Mouse (Mus musculus) erythroblast, embryonic 14.5 days (primary cell): Measurements from ENCODE around the gene Rab40c.

Experiments
- GATA1 ChIP-seq: IDR thresholded peaks from 2 replicates; pipeline ENCODE4 v1.6.1; 2012; ENCODE audit warnings: low read length, inconsistent platforms, mixed read lengths
- TAL1 ChIP-seq: IDR thresholded peaks from 3 replicates; pipeline ENCODE4 v1.6.1; 2012; ENCODE audit warnings: low read length, inconsistent platforms, mixed read lengths

- TF ChIP-seq GATA1 (no peak), TAL1 (no peak)
Observed at GRCm38 (mm10) chr17:25953161-25953560, 33.6 kb upstream of the Rab40c start.
